Mouse (Mus musculus) G1E (cell line): ENCODE results near the gene Tox2. TPM values are rescaled to one million over a fixed set of nuclear protein-coding genes. Genes with fewer than 3 reads are reported as not detected.
A peak's percentile ranks its signal among the peaks of the same experiment; 100 is the strongest.

ENCODE experiments used
- ATAC-seq: 2 replicates; pipeline ENCODE4 v1.8.0; 2016; ENCODE audit warnings: mild to moderate bottlenecking; ENCODE audit not compliant: insufficient number of reproducible peaks, poor library complexity, low FRiP score, severe bottlenecking; ENCODE audit errors: extremely low read depth
- DNase-seq: peaks from one replicate; pipeline ENCODE4 v3.0.0; 2012; ENCODE audit warnings: low spot score
- H3K27me3 ChIP-seq: 2 replicates; pipeline ENCODE4 v1.6.1; 2012; ENCODE audit warnings: mild to moderate bottlenecking, low read length, inconsistent platforms; ENCODE audit not compliant: insufficient read depth
- H3K36me3 ChIP-seq: replicated peaks from 2 replicates; pipeline ENCODE3; 2012; ENCODE audit warnings: mild to moderate bottlenecking, inconsistent platforms
- H3K4me1 ChIP-seq: 2 replicates; pipeline ENCODE4 v1.6.1; 2012; ENCODE audit warnings: low read depth, low read length, inconsistent platforms, mixed read lengths; ENCODE audit not compliant: insufficient read depth
- H3K4me3 ChIP-seq: 2 replicates; pipeline ENCODE4 v1.5.1; 2012; ENCODE audit warnings: low read depth, mild to moderate bottlenecking, inconsistent platforms, low read length, moderate library complexity, mixed read lengths
- H3K9me3 ChIP-seq: replicated peaks from 2 replicates; pipeline ENCODE4 v1.6.1; 2012; ENCODE audit warnings: inconsistent platforms
- CTCF ChIP-seq: IDR thresholded peaks from 2 replicates; pipeline ENCODE4 v1.5.1; 2012; ENCODE audit warnings: low read depth, low read length, inconsistent platforms, mixed read lengths
- GATA1 ChIP-seq: IDR thresholded peaks from 2 replicates; pipeline ENCODE4 v1.6.1; 2012; ENCODE audit warnings: borderline replicate concordance, low read length, inconsistent platforms, mixed read lengths
- GATA2 ChIP-seq: IDR thresholded peaks from 2 replicates; pipeline ENCODE4 v1.6.1; 2012; ENCODE audit warnings: low read depth, low read length, inconsistent platforms, borderline replicate concordance
- POLR2AphosphoS5 ChIP-seq: IDR thresholded peaks from 2 replicates; pipeline ENCODE4 v1.6.1; 2012; ENCODE audit warnings: low read depth, low read length, inconsistent platforms; ENCODE audit not compliant: insufficient replicate concordance
- TAL1 ChIP-seq: conservative IDR thresholded peaks from 2 replicates; pipeline ENCODE4 v1.6.1; 2012; ENCODE audit warnings: low read depth, low read length, inconsistent platforms, mixed read lengths
- polyA plus RNA-seq: library from polyadenylated mRNA; stranded (reverse); fragments of >175 nt; gene quantifications from 2 replicates; pipeline ENCODE4 v1.2.3, GENCODE M21; 2012
- total RNA-seq, 2 experiments: library from RNA; stranded (forward) in 1 of 2; stranded (reverse) in 1 of 2; fragments of 200-1000 nt in 1 of 2; fragments of >200 nt in 1 of 2; fragmentation: Nextera tagmentation in 1 of 2; gene quantifications; 2 replicates each; pipeline ENCODE4 v1.2.3; 2014 to 2017

Tox2 gene
- total and polyA plus RNA-seq, 3 experiments, result not detected

DNA sequence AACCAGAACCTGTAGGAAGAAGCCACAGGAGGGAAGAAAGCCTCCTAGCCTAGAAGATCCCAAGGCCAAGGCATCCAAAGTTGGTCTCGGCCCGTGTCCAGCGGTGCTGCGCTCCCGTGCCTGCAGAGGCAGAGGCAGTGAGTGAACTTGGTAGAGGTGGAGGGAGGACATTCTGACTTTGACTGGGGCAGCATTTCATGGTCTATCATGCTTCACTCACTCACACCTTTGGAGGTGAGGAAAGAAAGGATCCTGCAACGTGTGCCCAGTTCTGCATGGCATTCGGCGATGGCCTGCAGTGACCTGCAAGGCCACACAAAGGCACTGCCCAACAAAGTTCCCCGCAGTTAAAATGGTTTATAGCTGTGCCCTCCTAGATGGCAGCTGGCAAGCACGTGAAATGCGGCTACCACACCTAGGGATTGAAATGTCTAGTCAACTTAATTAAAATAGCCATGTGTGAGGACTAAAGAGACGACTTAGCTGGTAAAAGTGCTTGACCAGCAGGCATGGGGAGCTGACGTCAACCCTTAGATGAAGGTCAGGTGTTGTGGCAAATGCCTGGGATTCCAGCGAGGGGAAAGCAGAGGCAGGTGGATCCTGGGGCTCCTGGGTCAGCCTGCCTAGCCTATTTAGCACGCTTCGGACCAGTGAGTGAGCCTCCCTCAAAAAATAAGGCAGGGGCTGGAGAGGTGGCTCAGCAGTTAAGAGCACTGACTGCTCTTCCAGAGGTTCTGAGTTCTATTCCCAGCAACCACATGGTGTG lies 158.1 kb downstream of the Tox2 start:
- Histone ChIP-seq H3K27me3 (no peaks in the 10 kb centered on the region), H3K9me3 (no peaks in the 10 kb centered on the region), H3K4me3 (no peak overlapping the region), H3K4me1 (peaks cover 85% of the 10 kb centered on the region), H3K36me3 (peaks cover 32% of the 10 kb centered on the region)
- no peak for TF ChIP-seq CTCF
- TF ChIP-seq TAL1, result no peak
- no peak for TF ChIP-seq GATA1
- no peak for TF ChIP-seq GATA2
- TF ChIP-seq POLR2AphosphoS5, result no peak
- DNase-seq (no peak), ATAC-seq (no peak)

DNA sequence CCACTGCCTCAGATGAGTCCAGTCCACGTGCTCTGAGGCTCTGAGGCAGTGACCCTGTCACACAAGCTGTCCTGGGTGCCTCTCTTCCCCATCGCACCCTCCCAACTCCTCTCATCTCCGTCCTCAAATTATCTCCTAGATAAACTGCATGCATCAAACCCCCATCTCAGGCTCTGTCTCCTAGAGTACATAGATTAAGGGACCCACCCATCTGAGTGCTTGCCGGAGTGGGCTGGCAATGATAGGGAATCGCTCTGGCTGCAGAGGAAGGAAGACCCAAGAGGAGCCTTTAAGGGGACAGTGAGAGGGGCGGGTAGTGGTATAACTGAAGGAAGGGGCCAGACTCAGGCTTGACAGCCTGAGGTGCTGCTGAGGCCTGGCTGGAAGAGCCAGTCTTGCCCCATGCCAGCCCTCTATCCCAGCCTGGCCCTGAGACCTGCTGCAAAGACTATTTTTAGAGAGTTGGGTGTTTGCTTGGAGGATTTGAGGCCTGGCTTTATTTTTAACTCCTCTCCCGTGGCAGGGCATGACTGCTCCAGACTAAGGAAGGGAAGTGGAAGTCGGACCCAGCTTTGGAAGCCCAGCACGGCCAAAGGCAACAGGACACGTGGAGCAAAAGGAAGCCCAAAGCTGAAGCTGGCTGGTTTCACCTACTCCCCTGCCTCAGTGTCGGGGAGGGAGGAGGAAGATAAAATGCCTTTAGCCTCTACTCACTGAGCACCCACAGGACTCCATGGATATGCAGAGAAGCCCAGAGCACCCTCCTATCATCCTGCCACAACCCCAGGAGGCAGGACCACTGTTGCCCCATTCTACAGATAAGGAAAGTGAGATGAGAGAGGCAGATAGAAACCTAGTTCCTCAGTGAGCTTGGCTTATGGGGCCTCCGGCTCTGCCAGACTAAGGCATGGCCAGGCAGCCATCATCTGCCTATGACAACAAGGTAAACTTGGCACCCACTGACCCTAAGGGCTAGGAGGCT lies 160.3 kb downstream of the Tox2 start:
- Histone ChIP-seq H3K27me3 (no peaks in the 10 kb centered on the region), H3K4me3 (peak overlapping the region; percentile 58; the same call in 1 of the 2 replicates), H3K36me3 (peaks cover 30% of the 10 kb centered on the region), H3K4me1 (peaks cover 68% of the 10 kb centered on the region), H3K9me3 (no peaks in the 10 kb centered on the region)
- TF ChIP-seq TAL1 (peak; percentile 40; the same call in 1 of the 2 replicates), GATA1 (no peak)
- ATAC-seq (peak; percentile 66), DNase-seq (peak; percentile 45)

DNA sequence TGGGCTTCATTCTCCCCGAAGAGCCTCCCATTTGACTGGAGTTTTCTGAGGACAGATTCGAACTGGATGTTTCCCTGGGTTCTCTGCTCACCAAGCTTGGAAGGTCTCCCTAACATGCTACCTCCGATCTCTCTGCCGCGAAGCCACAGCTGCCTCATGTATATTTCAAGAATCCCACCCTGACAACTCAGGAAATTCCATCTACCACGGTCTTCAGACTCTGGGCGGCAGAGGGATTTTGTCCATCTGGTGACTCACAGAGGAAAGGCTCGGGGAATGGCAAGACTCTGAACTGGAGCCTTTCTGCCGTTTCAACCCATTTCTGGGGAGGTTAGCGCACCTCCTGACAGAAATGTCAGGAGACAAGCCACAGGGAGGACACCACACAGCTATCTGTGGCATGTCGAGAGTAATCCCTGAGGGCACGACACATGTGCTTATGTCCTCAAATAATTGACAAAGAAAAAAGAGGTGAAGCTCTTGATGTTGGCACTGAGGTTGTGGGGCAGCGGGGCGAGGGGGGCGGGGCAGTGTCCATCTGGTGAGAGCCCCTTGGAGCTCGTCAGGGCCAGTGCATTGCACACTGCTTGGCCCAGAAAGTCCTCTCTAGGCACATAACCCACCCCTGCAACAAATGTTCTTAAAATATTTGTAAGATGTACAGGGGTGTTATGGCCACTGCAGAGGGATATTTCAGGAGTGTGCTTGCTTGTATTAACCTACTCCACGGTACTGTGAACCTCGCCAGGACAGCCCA lies 162.0 kb downstream of the Tox2 start:
- no peaks in the 10 kb centered on the region for H3K9me3 ChIP-seq
- H3K4me1 ChIP-seq, result peaks cover 64% of the 10 kb centered on the region
- no peak overlapping the region for H3K4me3 ChIP-seq
- ATAC-seq (no peak), DNase-seq (no peak)
- H3K27me3 ChIP-seq, result no peaks in the 10 kb centered on the region
- TF ChIP-seq POLR2AphosphoS5 (no peak), CTCF (no peak), GATA1 (no peak), GATA2 (no peak), TAL1 (no peak)
- H3K36me3 ChIP-seq, result peaks cover 23% of the 10 kb centered on the region

DNA sequence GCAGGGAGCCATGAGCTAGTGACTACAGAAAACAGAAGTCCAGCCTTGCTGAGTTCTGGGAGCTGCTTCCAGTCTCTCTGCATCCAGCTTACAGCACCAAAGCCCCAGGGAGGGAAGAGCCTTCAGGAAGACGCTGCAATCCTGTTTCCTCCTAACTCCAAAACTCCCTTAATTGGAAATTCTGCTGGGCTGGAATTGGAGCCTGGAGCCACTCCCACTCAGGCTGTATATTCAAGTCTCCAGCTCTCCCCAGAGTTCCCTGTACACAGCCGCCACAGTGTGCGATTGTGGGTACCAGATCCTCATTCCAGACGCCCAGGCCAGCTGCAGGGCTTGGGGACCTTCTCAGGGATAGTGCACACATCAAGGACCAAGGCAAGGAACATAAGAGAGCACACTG lies 167.2 kb downstream of the Tox2 start:
- Histone ChIP-seq H3K9me3 (peaks cover under 1% of the 10 kb centered on the region; the same call in 1 of the 2 replicates), H3K4me1 (peaks cover 21% of the 10 kb centered on the region), H3K27me3 (peaks cover 9% of the 10 kb centered on the region), H3K36me3 (no peaks in the 10 kb centered on the region), H3K4me3 (no peak overlapping the region)
- no peak for ATAC-seq
- no peak for DNase-seq
- no peak for TF ChIP-seq TAL1
- no peak for TF ChIP-seq GATA2

DNA sequence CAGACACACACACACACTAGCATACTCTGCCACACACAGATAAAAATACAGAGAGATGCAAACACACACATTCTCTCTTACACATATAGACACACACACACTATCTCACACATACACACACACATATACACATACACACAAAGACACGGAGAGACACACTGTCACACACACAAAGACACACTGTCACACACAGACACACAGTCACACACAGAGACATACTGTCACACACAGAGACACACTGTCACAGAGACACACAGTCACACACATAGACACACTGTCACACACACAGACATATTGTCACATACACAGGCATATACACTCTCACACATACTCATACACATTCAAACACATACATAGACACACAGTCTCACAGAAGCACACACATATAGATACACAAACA lies 169.7 kb downstream of the Tox2 start:
- DNase-seq (no peak), ATAC-seq (no peak)
- no peak for TF ChIP-seq GATA2
- no peak for TF ChIP-seq TAL1
- no peak for TF ChIP-seq CTCF
- TF ChIP-seq POLR2AphosphoS5, result no peak
- TF ChIP-seq GATA1, result no peak
- Histone ChIP-seq H3K4me3 (no peak overlapping the region; the same call in 1 of the 2 replicates), H3K36me3 (no peaks in the 10 kb centered on the region), H3K4me1 (peaks cover 22% of the 10 kb centered on the region), H3K9me3 (peaks cover 11% of the 10 kb centered on the region), H3K27me3 (peaks cover 18% of the 10 kb centered on the region)

Other genes with a start within 250 kb of the Tox2 start
- not detected in 2 replicates for gene Sgk2, start 215.8 kb upstream of the Tox2 start, total RNA-seq (2014; fragmentation: Nextera tagmentation)
- 0.41 TPM in 1 of 2 replicates, not detected in the other for gene Sgk2, start 215.8 kb upstream of the Tox2 start, total RNA-seq (2017)
- not detected in 2 replicates for gene Sgk2, start 215.8 kb upstream of the Tox2 start, polyA plus RNA-seq
- 40.9 and 43.8 TPM in 2 replicates for gene Ift52, start 185.8 kb upstream of the Tox2 start, total RNA-seq (2014; fragmentation: Nextera tagmentation)
- 23.9 and 27.8 TPM in 2 replicates for gene Ift52, start 185.8 kb upstream of the Tox2 start, total RNA-seq (2017)
- 4.6 and 6.4 TPM in 2 replicates for gene Ift52, start 185.8 kb upstream of the Tox2 start, polyA plus RNA-seq
- 46.5 and 55.2 TPM in 2 replicates for gene Mybl2, start 148.4 kb upstream of the Tox2 start, total RNA-seq (2014; fragmentation: Nextera tagmentation)
- gene Mybl2, start 148.4 kb upstream of the Tox2 start, total RNA-seq (2017), result 37.6 and 43.8 TPM in 2 replicates
- 105 and 122 TPM in 2 replicates for gene Mybl2, start 148.4 kb upstream of the Tox2 start, polyA plus RNA-seq
- not detected in 2 replicates for gene Gtsf1l, start 115.3 kb upstream of the Tox2 start, total RNA-seq (2014; fragmentation: Nextera tagmentation)
- 0.38 TPM in 1 of 2 replicates, not detected in the other for gene Gtsf1l, start 115.3 kb upstream of the Tox2 start, total RNA-seq (2017)
- not detected in 2 replicates for gene Gtsf1l, start 115.3 kb upstream of the Tox2 start, polyA plus RNA-seq
- not detected in 2 replicates for gene Jph2, start 194.9 kb downstream of the Tox2 start, total RNA-seq (2014; fragmentation: Nextera tagmentation)
- gene Jph2, start 194.9 kb downstream of the Tox2 start, total RNA-seq (2017), result 0.05 TPM in 1 of 2 replicates, not detected in the other
- gene Jph2, start 194.9 kb downstream of the Tox2 start, polyA plus RNA-seq, result not detected in 2 replicates
- 42.0 and 42.5 TPM in 2 replicates for gene Oser1, start 221.6 kb downstream of the Tox2 start, total RNA-seq (2014; fragmentation: Nextera tagmentation)
- 84.2 and 89.8 TPM in 2 replicates for gene Oser1, start 221.6 kb downstream of the Tox2 start, total RNA-seq (2017)
- gene Oser1, start 221.6 kb downstream of the Tox2 start, polyA plus RNA-seq, result 14.0 TPM in 2 replicates
- not detected in 2 replicates for gene Gdap1l1, start 235.4 kb downstream of the Tox2 start, total RNA-seq (2014; fragmentation: Nextera tagmentation)
- 0.16 TPM in 1 of 2 replicates, not detected in the other for gene Gdap1l1, start 235.4 kb downstream of the Tox2 start, total RNA-seq (2017)
- gene Gdap1l1, start 235.4 kb downstream of the Tox2 start, polyA plus RNA-seq, result not detected in 2 replicates